Mouse (Mus musculus): ENCODE measurements around the gene Emb. TPM values are rescaled to one million over a fixed set of nuclear protein-coding genes. Genes with fewer than 3 reads are reported as not detected.

The Emb gene
- polyA plus RNA-seq, 1 experiment from 2014 or later, result 10.1 TPM

GRCm38 (mm10) chr13:117234486-117234885 is 26.1 kb downstream of the Emb start:
- ATAC-seq (ENCODE audit: low read depth), result no peak
- Histone ChIP-seq H3K4me3 (ENCODE audit: low read depth, low read length) (no peak overlapping the region), H3K27ac (ENCODE audit: low read depth, low read length) (no peak overlapping the region), H3K9ac (replicated peaks; ENCODE audit: low read depth, low read length) (no peak overlapping the region), H3K4me1 (ENCODE audit: control insufficient read depth, insufficient read depth, low read length) (peaks cover 3% of the 10 kb centered on the region), H3K4me2 (ENCODE audit: low read depth, low read length) (no peak overlapping the region), H3K9me3 (ENCODE audit: control insufficient read depth, low read length) (no peaks in the 10 kb centered on the region), H3K36me3 (ENCODE audit: control insufficient read depth, insufficient read depth, low read length) (no peaks in the 10 kb centered on the region), H3K27me3 (ENCODE audit: control insufficient read depth, insufficient read depth, low read length) (no peaks in the 10 kb centered on the region)
- WGBS, result 49% methylated on average over 7 of the region's 7 CpGs

- Histone ChIP-seq H3K4me1 (ENCODE audit: control insufficient read depth, insufficient read depth, low read length) (peaks cover 3% of the 10 kb centered on the region), H3K36me3 (ENCODE audit: control insufficient read depth, insufficient read depth, low read length) (no peaks in the 10 kb centered on the region), H3K4me2 (ENCODE audit: low read depth, low read length) (no peak overlapping the region), H3K27me3 (ENCODE audit: control insufficient read depth, insufficient read depth, low read length) (no peaks in the 10 kb centered on the region), H3K4me3 (ENCODE audit: low read depth, low read length) (no peak overlapping the region), H3K9me3 (ENCODE audit: control insufficient read depth, low read length) (no peaks in the 10 kb centered on the region), H3K9ac (replicated peaks; ENCODE audit: low read depth, low read length) (no peak overlapping the region), H3K27ac (ENCODE audit: low read depth, low read length) (no peak overlapping the region; the same call in 1 of the 2 replicates)
- ATAC-seq (ENCODE audit: low read depth), result peak; percentile 83
- 43% methylated on average over 11 of the region's 11 CpGs for WGBS
Observed at GRCm38 (mm10) chr13:117235530-117236212, 27.3 kb downstream of the Emb start.

- peaks cover 3% of the 10 kb centered on the region for H3K4me1 ChIP-seq (ENCODE audit: control insufficient read depth, insufficient read depth, low read length)
- H3K9me3 ChIP-seq (ENCODE audit: control insufficient read depth, low read length), result no peaks in the 10 kb centered on the region
- H3K4me3 ChIP-seq (ENCODE audit: low read depth, low read length), result no peak overlapping the region
- H3K4me2 ChIP-seq (ENCODE audit: low read depth, low read length), result no peak overlapping the region
- 59% methylated on average over 4 of the region's 4 CpGs for WGBS
- ATAC-seq (ENCODE audit: low read depth), result no peak
- H3K27me3 ChIP-seq (ENCODE audit: control insufficient read depth, insufficient read depth, low read length), result no peaks in the 10 kb centered on the region
- H3K9ac ChIP-seq (replicated peaks; ENCODE audit: low read depth, low read length), result no peak overlapping the region
- no peak overlapping the region for H3K27ac ChIP-seq (ENCODE audit: low read depth, low read length)
- H3K36me3 ChIP-seq (ENCODE audit: control insufficient read depth, insufficient read depth, low read length), result no peaks in the 10 kb centered on the region
Observed at GRCm38 (mm10) chr13:117237111-117237510, 28.8 kb downstream of the Emb start.

GRCm38 (mm10) chr13:117242063-117242462 is 33.7 kb downstream of the Emb start:
- no peaks in the 10 kb centered on the region for H3K36me3 ChIP-seq (ENCODE audit: control insufficient read depth, insufficient read depth, low read length)
- H3K9ac ChIP-seq (replicated peaks; ENCODE audit: low read depth, low read length), result no peak overlapping the region
- H3K27ac ChIP-seq (ENCODE audit: low read depth, low read length), result no peak overlapping the region
- H3K4me1 ChIP-seq (ENCODE audit: control insufficient read depth, insufficient read depth, low read length), result no peaks in the 10 kb centered on the region
- no peak for ATAC-seq (ENCODE audit: low read depth)
- WGBS, result 93% methylated on average over 3 of the region's 3 CpGs
- no peak overlapping the region for H3K4me2 ChIP-seq (ENCODE audit: low read depth, low read length)
- no peaks in the 10 kb centered on the region for H3K9me3 ChIP-seq (ENCODE audit: control insufficient read depth, low read length)
- H3K4me3 ChIP-seq (ENCODE audit: low read depth, low read length), result no peak overlapping the region
- H3K27me3 ChIP-seq (ENCODE audit: control insufficient read depth, insufficient read depth, low read length), result no peaks in the 10 kb centered on the region

GRCm38 (mm10) chr13:117242621-117243020 is 34.3 kb downstream of the Emb start:
- no peak overlapping the region for H3K27ac ChIP-seq (ENCODE audit: low read depth, low read length)
- H3K4me3 ChIP-seq (ENCODE audit: low read depth, low read length), result no peak overlapping the region
- 91% methylated on average over 5 of the region's 5 CpGs for WGBS
- no peaks in the 10 kb centered on the region for H3K27me3 ChIP-seq (ENCODE audit: control insufficient read depth, insufficient read depth, low read length)
- ATAC-seq (ENCODE audit: low read depth), result no peak
- H3K9ac ChIP-seq (replicated peaks; ENCODE audit: low read depth, low read length), result no peak overlapping the region
- H3K4me1 ChIP-seq (ENCODE audit: control insufficient read depth, insufficient read depth, low read length), result no peaks in the 10 kb centered on the region
- H3K9me3 ChIP-seq (ENCODE audit: control insufficient read depth, low read length), result no peaks in the 10 kb centered on the region
- H3K4me2 ChIP-seq (ENCODE audit: low read depth, low read length), result no peak overlapping the region
- no peaks in the 10 kb centered on the region for H3K36me3 ChIP-seq (ENCODE audit: control insufficient read depth, insufficient read depth, low read length)

GRCm38 (mm10) chr13:117260704-117261103 is 52.4 kb downstream of the Emb start:
- H3K4me1 ChIP-seq (ENCODE audit: control insufficient read depth, insufficient read depth, low read length), result no peaks in the 10 kb centered on the region
- no peak overlapping the region for H3K4me2 ChIP-seq (ENCODE audit: low read depth, low read length)
- H3K27me3 ChIP-seq (ENCODE audit: control insufficient read depth, insufficient read depth, low read length), result no peaks in the 10 kb centered on the region
- H3K9ac ChIP-seq (replicated peaks; ENCODE audit: low read depth, low read length), result no peak overlapping the region
- H3K36me3 ChIP-seq (ENCODE audit: control insufficient read depth, insufficient read depth, low read length), result no peaks in the 10 kb centered on the region
- 95% methylated on average over 4 of the region's 4 CpGs for WGBS
- H3K9me3 ChIP-seq (ENCODE audit: control insufficient read depth, low read length), result no peaks in the 10 kb centered on the region
- no peak overlapping the region for H3K27ac ChIP-seq (ENCODE audit: low read depth, low read length)
- ATAC-seq (ENCODE audit: low read depth), result no peak
- no peak overlapping the region for H3K4me3 ChIP-seq (ENCODE audit: low read depth, low read length)

GRCm38 (mm10) chr13:117266156-117266555 is 57.8 kb downstream of the Emb start:
- no peak for ATAC-seq (ENCODE audit: low read depth)
- no peak overlapping the region for H3K4me2 ChIP-seq (ENCODE audit: low read depth, low read length)
- no peaks in the 10 kb centered on the region for H3K9me3 ChIP-seq (ENCODE audit: control insufficient read depth, low read length)
- WGBS, result 79% methylated on average over 2 of the region's 2 CpGs
- H3K4me1 ChIP-seq (ENCODE audit: control insufficient read depth, insufficient read depth, low read length), result no peaks in the 10 kb centered on the region
- H3K9ac ChIP-seq (replicated peaks; ENCODE audit: low read depth, low read length), result no peak overlapping the region
- no peaks in the 10 kb centered on the region for H3K27me3 ChIP-seq (ENCODE audit: control insufficient read depth, insufficient read depth, low read length)
- H3K27ac ChIP-seq (ENCODE audit: low read depth, low read length), result no peak overlapping the region
- no peaks in the 10 kb centered on the region for H3K36me3 ChIP-seq (ENCODE audit: control insufficient read depth, insufficient read depth, low read length)
- no peak overlapping the region for H3K4me3 ChIP-seq (ENCODE audit: low read depth, low read length)

GRCm38 (mm10) chr13:117267963-117268362 is 59.6 kb downstream of the Emb start:
- Histone ChIP-seq H3K9ac (replicated peaks; ENCODE audit: low read depth, low read length) (no peak overlapping the region), H3K27me3 (ENCODE audit: control insufficient read depth, insufficient read depth, low read length) (no peaks in the 10 kb centered on the region), H3K9me3 (ENCODE audit: control insufficient read depth, low read length) (no peaks in the 10 kb centered on the region), H3K36me3 (ENCODE audit: control insufficient read depth, insufficient read depth, low read length) (no peaks in the 10 kb centered on the region), H3K4me3 (ENCODE audit: low read depth, low read length) (no peak overlapping the region), H3K4me1 (ENCODE audit: control insufficient read depth, insufficient read depth, low read length) (no peaks in the 10 kb centered on the region), H3K4me2 (ENCODE audit: low read depth, low read length) (no peak overlapping the region), H3K27ac (ENCODE audit: low read depth, low read length) (no peak overlapping the region)
- 85% methylated on average over 14 of the region's 14 CpGs for WGBS
- peak; percentile 73 for ATAC-seq (ENCODE audit: low read depth)

- no peak overlapping the region for H3K4me3 ChIP-seq (ENCODE audit: low read depth, low read length)
- H3K27ac ChIP-seq (ENCODE audit: low read depth, low read length), result no peak overlapping the region
- H3K4me2 ChIP-seq (ENCODE audit: low read depth, low read length), result no peak overlapping the region
- H3K36me3 ChIP-seq (ENCODE audit: control insufficient read depth, insufficient read depth, low read length), result no peaks in the 10 kb centered on the region
- H3K27me3 ChIP-seq (ENCODE audit: control insufficient read depth, insufficient read depth, low read length), result no peaks in the 10 kb centered on the region
- H3K4me1 ChIP-seq (ENCODE audit: control insufficient read depth, insufficient read depth, low read length), result no peaks in the 10 kb centered on the region
- 81% methylated on average over 4 of the region's 4 CpGs for WGBS
- H3K9me3 ChIP-seq (ENCODE audit: control insufficient read depth, low read length), result no peaks in the 10 kb centered on the region
- no peak for ATAC-seq (ENCODE audit: low read depth)
- H3K9ac ChIP-seq (replicated peaks; ENCODE audit: low read depth, low read length), result no peak overlapping the region
Observed at GRCm38 (mm10) chr13:117284036-117284435, 75.7 kb downstream of the Emb start.

All from neural tube, embryonic 14.5 days (tissue).